8 mouse cellular contexts compared by ENCODE assay signal in genomic region chrX:112310804-112311530, GRCm38 (mm10). TPM values are rescaled to one million over a fixed set of nuclear protein-coding genes. Genes with fewer than 3 reads are reported as not detected.
DNase-seq lines count a peak whose midpoint lies in the region; ATAC-seq and TF ChIP-seq lines count a peak whose summit lies in the region.

Apool (plus strand) TSS chrX:112311334.

- peak within 1 kb of the TSS; percentile 97 for H3K4me3 ChIP-seq in cortical plate, adult 2 months (ENCODE audit: insufficient read depth, low read length)
- peak within 1 kb of the TSS; percentile 92 for H3K4me3 ChIP-seq in megakaryocyte, embryonic 14.5 days (replicated peaks)

- DNase-seq in gastrocnemius, adult 8-10 months (ENCODE audit: low spot score in 2 of 2) = peak; percentile 72 to 79
- DNase-seq in hindlimb bud, embryonic 11.5 days (ENCODE audit: extremely low spot score, low read depth, low spot score) = peak; percentile 53
- peak; percentile 62 to 75 for DNase-seq in left cerebral cortex, adult 8-10 months (ENCODE audit: low spot score in 2 of 2)
- peak; percentile 83 to 87 for DNase-seq in right cerebral cortex, postnatal 10 days (ENCODE audit: low spot score in 2 of 2)
- DNase-seq in urinary bladder, postnatal 25 days (ENCODE audit: low spot score) = peak; percentile 81

- H3K27ac ChIP-seq in cortical plate, adult 2 months (ENCODE audit: insufficient read depth, low read length) = peak within 1 kb of the TSS; percentile 77; the same call in 1 of the 2 replicates

- no peak for TF ChIP-seq CTCF in cortical plate, adult 2 months (IDR thresholded peaks at IDR 0.05; ENCODE audit: extremely low read depth, insufficient read depth, low read length)

- peak; percentile 97 for ATAC-seq in activated CD4-positive, CD25-positive, alpha-beta regulatory T cell, adult 4 months

- no peaks in the 10 kb centered on the region for H3K9me3 ChIP-seq in megakaryocyte, embryonic 14.5 days

- no peaks in the 10 kb centered on the region for H3K27me3 ChIP-seq in megakaryocyte, embryonic 14.5 days (replicated peaks)

- H3K4me1 ChIP-seq in cortical plate, adult 2 months (ENCODE audit: control insufficient read depth, insufficient read depth, low read length) = no peaks in the 10 kb centered on the region
- H3K4me1 ChIP-seq in megakaryocyte, embryonic 14.5 days = peaks cover 11% of the 10 kb centered on the region

- H3K36me3 ChIP-seq in megakaryocyte, embryonic 14.5 days (replicated peaks; ENCODE audit: low read length) = no peaks in the 10 kb centered on the region

- TF ChIP-seq POLR2A in cortical plate, adult 2 months (IDR thresholded peaks at IDR 0.05; ENCODE audit: extremely low read depth, insufficient read depth, low read length) = 0 out of 2 replicates have a peak, but pooled peaks have one; percentile 28

RNA-seq across cellular contexts. Expression of gene Apool, which starts in this region (rescaled TPM):
- polyA plus RNA-seq in activated CD4-positive, CD25-positive, alpha-beta regulatory T cell, adult 4 months (2017; shearing (Covaris generic)) = 10 to 100 TPM; 36.4 to 39.3 TPM
- polyA plus RNA-seq in cortical plate, adult 2 months (2012; rRNA removed) = 3.9 and 4.8 TPM in 2 replicates
- 10 to 100 TPM; 38.0 to 45.5 (median 39.7) TPM for total RNA-seq in gastrocnemius, adult 8-10 months (2022)
- total RNA-seq in left cerebral cortex, adult 8-10 months (2022) = 1 to 10 TPM; 7.9 to 8.1 (median 8.0) TPM
- polyA plus RNA-seq in megakaryocyte, embryonic 14.5 days (2012; ENCODE audit: insufficient read depth, low replicate concordance) = 1.6 TPM in 1 of 2 replicates, not detected in the other

Comparison
In these comparisons a context has a peak if more than half of its experiments do, and no peak if none do; other contexts are left out.
1. Peak in every context shown above with its lines: DNase-seq, ATAC-seq, H3K4me3 ChIP-seq and H3K27ac ChIP-seq.
2. RNA of gene Apool (total RNA-seq): 38.0 to 45.5 TPM in gastrocnemius, adult 8-10 months; 7.9 to 8.1 TPM in left cerebral cortex, adult 8-10 months; every median in the first group is over 4 times any median in the second.